Mouse (Mus musculus) lung, adult 2 months (tissue): Measurements from ENCODE around the gene Gm20388.

Experiments used
- CTCF ChIP-seq: fragments of 200-500 bp; IDR thresholded peaks from 2 replicates; pipeline ENCODE4 v1.5.1; 2011; ENCODE audit warnings: mild to moderate bottlenecking, low read length, control low read depth; ENCODE audit not compliant: insufficient read depth
- POLR2A ChIP-seq: fragments of 200-500 bp; IDR thresholded peaks from 2 replicates; pipeline ENCODE4 v1.6.1; 2011; ENCODE audit warnings: low read depth, mild to moderate bottlenecking, control low read depth, low read length, borderline replicate concordance; ENCODE audit errors: extremely low read depth

GRCm38 (mm10) chr8:122074442-122074841 lies 2163.8 kb downstream of the Gm20388 start:
- no peak for TF ChIP-seq CTCF
- no peak for TF ChIP-seq POLR2A
